Comparison of ENCODE assay signal across 8 mouse cellular contexts in genomic region chr10:98684195-98684594, GRCm38 (mm10).
DNase-seq lines count a peak whose midpoint lies in the region; ATAC-seq lines count a peak whose summit lies in the region.

No protein-coding gene starts in this region.

- DNase-seq in NIH3T3 (ENCODE audit: low read depth), result peak; percentile 24
- DNase-seq in lung, postnatal 36 days, result peak; percentile 73
- DNase-seq in testis, postnatal 14 days (ENCODE audit: low spot score), result peak; percentile 8
- DNase-seq in left cerebral cortex, adult 11 months (ENCODE audit: low spot score), result no peak
- DNase-seq in cerebellum, postnatal 36 days, result no peak

- H3K9ac ChIP-seq in heart, embryonic 14.5 days (ENCODE audit: low read length), result peak overlapping the region; percentile 36; the same call in 1 of the 2 replicates
- no peak overlapping the region; the same call in 1 of the 2 replicates for H3K9ac ChIP-seq in kidney, embryonic 14.5 days (ENCODE audit: low read depth, low read length)

- no peaks in the 10 kb centered on the region for H3K9me3 ChIP-seq in heart, embryonic 14.5 days (ENCODE audit: control insufficient read depth, low read length)
- no peaks in the 10 kb centered on the region for H3K9me3 ChIP-seq in kidney, embryonic 14.5 days (ENCODE audit: control insufficient read depth, low read length)

- H3K36me3 ChIP-seq in heart, embryonic 14.5 days (ENCODE audit: control insufficient read depth, insufficient read depth, low read length), result no peaks in the 10 kb centered on the region
- no peaks in the 10 kb centered on the region for H3K36me3 ChIP-seq in kidney, embryonic 14.5 days (ENCODE audit: control insufficient read depth, insufficient read depth, low read length)

- peak overlapping the region; percentile 49 for H3K4me2 ChIP-seq in heart, embryonic 14.5 days (ENCODE audit: low read length)
- peak overlapping the region; percentile 38 for H3K4me2 ChIP-seq in kidney, embryonic 14.5 days (replicated peaks; ENCODE audit: low read depth, low read length)

- H3K4me3 ChIP-seq in heart, embryonic 14.5 days (ENCODE audit: control insufficient read depth in 1 of 2, insufficient read depth in 1 of 2, low read depth in 1 of 2, low read length in 2 of 2), result peak overlapping the region; percentile 8 to 20; a peak in 3 of 4 replicates
- H3K4me3 ChIP-seq in kidney, embryonic 14.5 days (ENCODE audit: low read length), result peak overlapping the region; percentile 19; the same call in 1 of the 2 replicates

- no peaks in the 10 kb centered on the region for H3K27me3 ChIP-seq in heart, embryonic 14.5 days (ENCODE audit: control insufficient read depth, insufficient read depth, low read length)
- no peaks in the 10 kb centered on the region for H3K27me3 ChIP-seq in kidney, embryonic 14.5 days (ENCODE audit: control insufficient read depth, insufficient read depth, low read length)

- peaks cover 0 to 3% of the 10 kb centered on the region in 2 experiments; a peak in 1 of 4 replicates for H3K4me1 ChIP-seq in heart, embryonic 14.5 days (ENCODE audit: control insufficient read depth in 2 of 2, insufficient read depth in 2 of 2, low read length in 2 of 2)
- H3K4me1 ChIP-seq in kidney, embryonic 14.5 days (ENCODE audit: control insufficient read depth, insufficient read depth, low read length), result peaks cover 6% of the 10 kb centered on the region; the same call in 1 of the 2 replicates

- peak; percentile 87 for ATAC-seq in common myeloid progenitor, adult 5-6 weeks (replicated peaks; ENCODE audit: low read depth, poor library complexity, severe bottlenecking)
- no peak; the same call in 1 of the 2 replicates for ATAC-seq in heart, embryonic 14.5 days (ENCODE audit: insufficient number of reproducible peaks, insufficient read depth, low FRiP score, low read depth)
- peak; percentile 79 for ATAC-seq in kidney, embryonic 14.5 days (ENCODE audit: low FRiP score, low TSS enrichment)

- 24% methylated on average over 12 of the region's 12 CpGs for WGBS in heart, embryonic 14.5 days
- 9% methylated on average over 12 of the region's 12 CpGs for WGBS in kidney, embryonic 14.5 days

- H3K27ac ChIP-seq in heart, embryonic 14.5 days (replicated peaks in 1 of 2; ENCODE audit: control insufficient read depth in 1 of 2, insufficient read depth in 1 of 2, low read depth in 2 of 2, low read length in 2 of 2), result no peak overlapping the region
- H3K27ac ChIP-seq in kidney, embryonic 14.5 days (ENCODE audit: low read depth, low read length), result no peak overlapping the region

Comparison
In these comparisons a context has a peak if more than half of its experiments do, and no peak if none do; other contexts are left out.
1. DNase-seq: peak in NIH3T3 (single experiment), lung, postnatal 36 days (single experiment) and testis, postnatal 14 days (single experiment); none in left cerebral cortex, adult 11 months (single experiment) and cerebellum, postnatal 36 days (0 of 2).